Mouse (Mus musculus) MEL (cell line): ENCODE measurements around the gene Wrb. TPM values are rescaled to one million over a fixed set of nuclear protein-coding genes. Genes with fewer than 3 reads are reported as not detected.

Experiments used
- DNase-seq: peaks from one replicate; pipeline ENCODE4 v3.0.0; 2011; ENCODE audit warnings: low read depth, low spot score
- H3K27ac ChIP-seq: 2 replicates; pipeline ENCODE4 v1.5.1; 2012; ENCODE audit warnings: low read depth, mild to moderate bottlenecking, control low read depth, low read length, moderate library complexity; ENCODE audit not compliant: control insufficient read depth
- H3K27me3 ChIP-seq, 2 experiments: fragments of 150-350 bp in 1 of 2; sonication (generic) in 1 of 2; 2 replicates each; pipeline ENCODE4 v1.6.1; 2012; ENCODE audit warnings: low read length in 2 of 2, mild to moderate bottlenecking in 2 of 2, improper control_type of control experiment in 1 of 2, moderate library complexity in 1 of 2; ENCODE audit not compliant: insufficient read depth in 2 of 2, control insufficient read depth in 1 of 2
- H3K36me3 ChIP-seq, 2 experiments: 2 replicates each; pipeline ENCODE4 v1.6.1; 2012 to 2014; ENCODE audit warnings: low read length in 2 of 2, improper control_type of control experiment in 1 of 2, inconsistent platforms in 1 of 2, mild to moderate bottlenecking in 1 of 2; ENCODE audit not compliant: insufficient read depth in 2 of 2, control insufficient read depth in 1 of 2
- H3K4me1 ChIP-seq, 2 experiments: fragments of 150-350 bp in 1 of 2; sonication (generic) in 1 of 2; 2 replicates each; pipeline ENCODE4 v1.6.1; 2012; ENCODE audit warnings: low read length in 2 of 2, improper control_type of control experiment in 1 of 2, mild to moderate bottlenecking in 1 of 2; ENCODE audit not compliant: insufficient read depth in 2 of 2, control insufficient read depth in 1 of 2
- H3K4me3 ChIP-seq, 2 experiments: fragments of 150-350 bp in 1 of 2; sonication (generic) in 1 of 2; 2 replicates each; pipeline ENCODE4 v1.5.1; 2012; ENCODE audit warnings: low read depth in 2 of 2, low read length in 2 of 2, mild to moderate bottlenecking in 2 of 2, moderate library complexity in 2 of 2, control low read depth in 1 of 2, improper control_type of control experiment in 1 of 2; ENCODE audit not compliant: control insufficient read depth in 1 of 2, insufficient read depth in 1 of 2
- H3K79me2 ChIP-seq: 2 replicates; pipeline ENCODE4 v1.6.1; 2012; ENCODE audit warnings: mild to moderate bottlenecking, low read length, moderate library complexity; ENCODE audit not compliant: control insufficient read depth, poor library complexity, insufficient read depth
- H3K9ac ChIP-seq: 2 replicates; pipeline ENCODE4 v1.6.1; 2012; ENCODE audit warnings: low read depth, mild to moderate bottlenecking, control low read depth, low read length, moderate library complexity; ENCODE audit not compliant: control insufficient read depth, poor library complexity, severe bottlenecking
- H3K9me3 ChIP-seq: fragments of 150-350 bp; sonication (generic); replicated peaks from 2 replicates; pipeline ENCODE4 v1.6.1; 2012; ENCODE audit warnings: mild to moderate bottlenecking, low read length, improper control_type of control experiment, moderate library complexity; ENCODE audit not compliant: insufficient read depth
- BHLHE40 ChIP-seq: IDR thresholded peaks from 2 replicates; pipeline ENCODE4 v1.6.1; 2012; ENCODE audit warnings: low read depth, mild to moderate bottlenecking, inconsistent platforms, low read length, improper control_type of control experiment, borderline replicate concordance
- CHD2 ChIP-seq: IDR thresholded peaks from 2 replicates; pipeline ENCODE4 v1.6.1; 2011; ENCODE audit warnings: low read length, improper control_type of control experiment
- CTCF ChIP-seq, 3 experiments: IDR thresholded peaks in 2 of 3; conservative IDR thresholded peaks in 1 of 3; 2 replicates each; pipeline ENCODE4 v1.5.1; 2011 to 2012; ENCODE audit warnings: low read length in 3 of 3, low read depth in 2 of 3, mild to moderate bottlenecking in 2 of 3, improper control_type of control experiment in 1 of 3, inconsistent platforms in 1 of 3, mixed read lengths in 1 of 3, moderate library complexity in 1 of 3; ENCODE audit not compliant: control insufficient read depth in 1 of 3, insufficient read depth in 1 of 3, poor library complexity in 1 of 3, severe bottlenecking in 1 of 3
- ELF1 ChIP-seq: IDR thresholded peaks from 2 replicates; pipeline ENCODE4 v1.6.1; 2014; ENCODE audit warnings: low read depth, mild to moderate bottlenecking, inconsistent platforms, low read length, improper control_type of control experiment, moderate library complexity
- EP300 ChIP-seq, 2 experiments: IDR thresholded peaks; 2 replicates each; pipeline ENCODE4 v1.6.1; 2011; ENCODE audit warnings: improper control_type of control experiment in 2 of 2, low read length in 2 of 2, low read depth in 1 of 2, mild to moderate bottlenecking in 1 of 2
- ETS1 ChIP-seq: IDR thresholded peaks from 2 replicates; pipeline ENCODE4 v1.6.1; 2012; ENCODE audit warnings: low read depth, mild to moderate bottlenecking, inconsistent platforms, low read length, improper control_type of control experiment, moderate library complexity
- GATA1 ChIP-seq: IDR thresholded peaks from 2 replicates; pipeline ENCODE4 v1.6.1; 2011; ENCODE audit warnings: low read depth, low read length, improper control_type of control experiment
- HCFC1 ChIP-seq: IDR thresholded peaks from 2 replicates; pipeline ENCODE4 v1.6.1; 2012; ENCODE audit warnings: low read depth, mild to moderate bottlenecking, inconsistent platforms, low read length, improper control_type of control experiment, moderate library complexity
- MAFK ChIP-seq: IDR thresholded peaks from 2 replicates; pipeline ENCODE4 v1.6.1; 2011; ENCODE audit warnings: low read depth, mild to moderate bottlenecking, low read length, improper control_type of control experiment, borderline replicate concordance
- MAX ChIP-seq: IDR thresholded peaks from 2 replicates; pipeline ENCODE4 v1.6.1; 2011; ENCODE audit warnings: low read length, improper control_type of control experiment
- MAZ ChIP-seq: IDR thresholded peaks from 2 replicates; pipeline ENCODE4 v1.6.1; 2012; ENCODE audit warnings: low read depth, mild to moderate bottlenecking, inconsistent platforms, low read length, improper control_type of control experiment
- MEF2A ChIP-seq: IDR thresholded peaks from 2 replicates; pipeline ENCODE4 v1.6.1; 2014; ENCODE audit warnings: low read depth, mild to moderate bottlenecking, inconsistent platforms, low read length, improper control_type of control experiment; ENCODE audit not compliant: poor library complexity, insufficient replicate concordance, severe bottlenecking; ENCODE audit errors: extremely low read depth
- MYB ChIP-seq: IDR thresholded peaks from 2 replicates; pipeline ENCODE4 v1.6.1; 2011; ENCODE audit warnings: mild to moderate bottlenecking, low read depth, low read length, improper control_type of control experiment
- POLR2A ChIP-seq, 2 experiments: IDR thresholded peaks; 2 replicates each; pipeline ENCODE4 v1.6.1; 2011 to 2012; ENCODE audit warnings: low read length in 2 of 2, mild to moderate bottlenecking in 2 of 2, control low read depth in 1 of 2, improper control_type of control experiment in 1 of 2, low read depth in 1 of 2, moderate library complexity in 1 of 2; ENCODE audit not compliant: control insufficient read depth in 1 of 2, insufficient read depth in 1 of 2, poor library complexity in 1 of 2
- POLR2AphosphoS2 ChIP-seq: IDR thresholded peaks from 2 replicates; pipeline ENCODE4 v1.6.1; 2011; ENCODE audit warnings: low read length, improper control_type of control experiment
- POLR2AphosphoS5 ChIP-seq: IDR thresholded peaks from 2 replicates; pipeline ENCODE4 v1.6.1; 2012; ENCODE audit warnings: low read depth, borderline replicate concordance, mild to moderate bottlenecking, inconsistent platforms, low read length, moderate library complexity, mixed read lengths
- RAD21 ChIP-seq: IDR thresholded peaks from 2 replicates; pipeline ENCODE4 v1.6.1; 2011; ENCODE audit warnings: mild to moderate bottlenecking, low read depth, low read length, improper control_type of control experiment
- RCOR1 ChIP-seq: IDR thresholded peaks from 2 replicates; pipeline ENCODE4 v1.6.1; 2012; ENCODE audit warnings: low read depth, mild to moderate bottlenecking, inconsistent platforms, low read length, improper control_type of control experiment
- SIN3A ChIP-seq: IDR thresholded peaks from 2 replicates; pipeline ENCODE4 v1.6.1; 2012; ENCODE audit warnings: low read length, improper control_type of control experiment, inconsistent platforms
- TAL1 ChIP-seq: IDR thresholded peaks from 2 replicates; pipeline ENCODE4 v1.6.1; 2012; ENCODE audit warnings: mild to moderate bottlenecking, inconsistent platforms, low read length, moderate library complexity, mixed read lengths
- TBP ChIP-seq: IDR thresholded peaks from 2 replicates; pipeline ENCODE4 v1.8.0; 2011; ENCODE audit warnings: low read depth, low read length, improper control_type of control experiment
- TCF12 ChIP-seq: IDR thresholded peaks from 2 replicates; pipeline ENCODE4 v1.6.1; 2014; ENCODE audit warnings: low read depth, mild to moderate bottlenecking, inconsistent platforms, low read length, improper control_type of control experiment, moderate library complexity
- UBTF ChIP-seq: IDR thresholded peaks from 2 replicates; pipeline ENCODE4 v1.6.1; 2012; ENCODE audit warnings: low read depth, mild to moderate bottlenecking, inconsistent platforms, low read length, improper control_type of control experiment, moderate library complexity, borderline replicate concordance; ENCODE audit not compliant: insufficient read depth
- USF1 ChIP-seq: IDR thresholded peaks from 2 replicates; pipeline ENCODE4 v1.6.1; 2014; ENCODE audit warnings: low read depth, mild to moderate bottlenecking, inconsistent platforms, low read length, improper control_type of control experiment, moderate library complexity
- ZKSCAN1 ChIP-seq: IDR thresholded peaks from 2 replicates; pipeline ENCODE4 v1.6.1; 2012; ENCODE audit warnings: low read depth, mild to moderate bottlenecking, inconsistent platforms, low read length, improper control_type of control experiment, moderate library complexity
- polyA plus RNA-seq, 2 experiments: library from polyadenylated mRNA; stranded (reverse) in 1 of 2; unstranded in 1 of 2; fragments of >175 nt in 1 of 2; fragments of >200 nt in 1 of 2; gene quantifications; 2 replicates each; pipeline versions ENCODE4 v1.2.1 to v1.2.4; 2012; ENCODE audit warnings: low replicate concordance in 2 of 2, low read depth in 1 of 2; ENCODE audit not compliant: insufficient read length in 2 of 2, insufficient read depth in 1 of 2, missing spikeins in 1 of 2
- total RNA-seq: library from RNA; depleted of rRNA; stranded (reverse); fragments of 300-350 nt; gene quantifications from 2 replicates; pipeline ENCODE4 v1.2.3, GENCODE M21; 2012

The Wrb gene
- total and polyA plus RNA-seq, 3 experiments, result 41.6 to 50.2 TPM; not detected in 1

GRCm38 (mm10) chr16:96157171-96157570, 12.0 kb downstream of the Wrb start:
- Histone ChIP-seq H3K27ac (no peak overlapping the region), H3K9me3 (no peaks in the 10 kb centered on the region), H3K4me1 (no peaks in the 10 kb centered on the region), H3K4me3 (no peak overlapping the region), H3K79me2 (no peaks in the 10 kb centered on the region), H3K9ac (no peak overlapping the region), H3K36me3 (no peaks in the 10 kb centered on the region; a peak in 2 of 4 replicates), H3K27me3 (no peaks in the 10 kb centered on the region)
- no peak for TF ChIP-seq CTCF (IDR thresholded peaks at IDR 0.05 in 2 of 3, conservative IDR thresholded peaks at IDR 0.05 in 1 of 3; ENCODE audit: control insufficient read depth in 1 of 3, insufficient read depth in 1 of 3, low read depth in 2 of 3, low read length in 3 of 3, poor library complexity in 1 of 3, severe bottlenecking in 1 of 3)
- no peak for TF ChIP-seq MAZ
- no peak for TF ChIP-seq TBP
- no peak for TF ChIP-seq HCFC1
- no peak for TF ChIP-seq TAL1
- TF ChIP-seq RCOR1, result no peak
- no peak for TF ChIP-seq RAD21
- no peak for TF ChIP-seq USF1
- no peak for TF ChIP-seq ELF1
- TF ChIP-seq MYB, result no peak
- TF ChIP-seq TCF12, result no peak
- no peak for TF ChIP-seq POLR2AphosphoS2
- TF ChIP-seq EP300 (IDR thresholded peaks at IDR 0.05; ENCODE audit: low read depth in 1 of 2, low read length in 2 of 2), result no peak
- no peak for DNase-seq

GRCm38 (mm10) chr16:96158511-96159080, 13.4 kb downstream of the Wrb start:
- Histone ChIP-seq H3K27ac (no peak overlapping the region), H3K27me3 (no peaks in the 10 kb centered on the region), H3K9me3 (no peaks in the 10 kb centered on the region), H3K4me1 (no peaks in the 10 kb centered on the region), H3K9ac (no peak overlapping the region), H3K36me3 (no peaks in the 10 kb centered on the region; a peak in 2 of 4 replicates), H3K4me3 (no peak overlapping the region), H3K79me2 (no peaks in the 10 kb centered on the region)
- TF ChIP-seq BHLHE40 (no peak), GATA1 (no peak), POLR2AphosphoS5 (no peak), SIN3A (no peak), MAFK (no peak), POLR2AphosphoS2 (no peak), ETS1 (no peak), CHD2 (no peak), TBP (no peak), POLR2A (IDR thresholded peaks at IDR 0.05; ENCODE audit: control insufficient read depth in 1 of 2, insufficient read depth in 1 of 2, low read depth in 1 of 2, low read length in 2 of 2, poor library complexity in 1 of 2) (no peak), UBTF (no peak), MAX (no peak), MEF2A (no peak), ZKSCAN1 (no peak)
- DNase-seq, result no peak
